Comparison of ENCODE assay signal across 12 mouse cellular contexts in genomic region chr3:137998491-137999223, GRCm38 (mm10). TPM values are rescaled to one million over a fixed set of nuclear protein-coding genes. Genes with fewer than 3 reads are reported as not detected.
A peak's percentile ranks its signal among the peaks of the same experiment; 100 is the strongest.
DNase-seq lines count a peak whose midpoint lies in the region; ATAC-seq and TF ChIP-seq lines count a peak whose summit lies in the region.
"Had no signal": no experiment of that assay in that cellular context is flagged by ENCODE, and none has a peak within 500 bp of the region (broad histone marks: within the 10 kb centered on the region; RNA-seq: fewer than 3 reads in every experiment).

No protein-coding gene starts in this region.

- intact Hi-C loops in heart, postnatal 25 days (cut with DNase I), result no loop called here

- H3K4me1 ChIP-seq in heart, postnatal 0 days (ENCODE audit: control insufficient read depth, insufficient read depth), result peaks cover 23% of the 10 kb centered on the region
- H3K4me1 ChIP-seq in stomach, embryonic 16.5 days (ENCODE audit: control insufficient read depth, insufficient read depth, low read length), result peaks cover 4% of the 10 kb centered on the region; the same call in 1 of the 2 replicates
- 0 out of 2 replicates have a peak, but pooled peaks cover 2% of the 10 kb centered on the region for H3K4me1 ChIP-seq in stomach, postnatal 0 days (replicated peaks; ENCODE audit: control insufficient read depth, insufficient read depth)

- peak; percentile 8 for DNase-seq in adrenal gland, adult 2 months
- DNase-seq in adrenal gland, postnatal 4 days (ENCODE audit: low spot score in 2 of 2), result no peak
- peak; percentile 48 for DNase-seq in heart, postnatal 0 days (ENCODE audit: low spot score)
- no peak for DNase-seq in heart, postnatal 25 days (ENCODE audit: low spot score)
- DNase-seq in stomach, postnatal 0 days (ENCODE audit: low spot score), result no peak
- DNase-seq in naive thymus-derived CD4-positive, alpha-beta T cell, adult 2 months (ENCODE audit: low read depth), result peak; percentile 41
- no peak for DNase-seq in cerebellum, postnatal 10 days
- DNase-seq: cerebellum, adult 8-10 months; liver, embryonic 13.5 days had no signal

- no peaks in the 10 kb centered on the region for H3K9me3 ChIP-seq in heart, postnatal 0 days (replicated peaks; ENCODE audit: control insufficient read depth, low read length)
- H3K9me3 ChIP-seq in stomach, embryonic 16.5 days (replicated peaks; ENCODE audit: control insufficient read depth, low read length), result no peaks in the 10 kb centered on the region
- no peaks in the 10 kb centered on the region for H3K9me3 ChIP-seq in stomach, postnatal 0 days (ENCODE audit: control insufficient read depth, low read length)
- H3K9me3 ChIP-seq: hindbrain, embryonic 10.5 days; liver, embryonic 13.5 days had no signal

- TF ChIP-seq CTCF in heart, postnatal 0 days (IDR thresholded peaks at IDR 0.05; ENCODE audit: low read depth), result no peak
- TF ChIP-seq CTCF in stomach, postnatal 0 days (IDR thresholded peaks at IDR 0.05; ENCODE audit: low read depth), result no peak

- no peak overlapping the region; the same call in 1 of the 2 replicates for H3K9ac ChIP-seq in heart, postnatal 0 days (replicated peaks; ENCODE audit: low read depth, low read length)
- no peak overlapping the region for H3K9ac ChIP-seq in stomach, embryonic 16.5 days (ENCODE audit: low read length)
- no peak overlapping the region for H3K9ac ChIP-seq in stomach, postnatal 0 days (ENCODE audit: low read length)
- H3K9ac ChIP-seq: liver, embryonic 13.5 days had no signal

- H3K27ac ChIP-seq in heart, postnatal 0 days (ENCODE audit: low read depth), result peak overlapping the region; percentile 52
- peak overlapping the region; percentile 12; the same call in 1 of the 2 replicates for H3K27ac ChIP-seq in stomach, embryonic 16.5 days (ENCODE audit: low read length)
- H3K27ac ChIP-seq in stomach, postnatal 0 days (replicated peaks), result no peak overlapping the region
- H3K27ac ChIP-seq: hindbrain, embryonic 10.5 days; liver, embryonic 13.5 days had no signal

- no peak for TF ChIP-seq EP300 in heart, postnatal 0 days (IDR thresholded peaks at IDR 0.05; ENCODE audit: low read depth)
- TF ChIP-seq EP300 in stomach, postnatal 0 days (optimal IDR thresholded peaks at IDR 0.05), result no peak

- H3K27me3 ChIP-seq in heart, postnatal 0 days (ENCODE audit: control insufficient read depth, insufficient read depth, low read length), result no peaks in the 10 kb centered on the region
- no peaks in the 10 kb centered on the region for H3K27me3 ChIP-seq in stomach, embryonic 16.5 days (ENCODE audit: control insufficient read depth, insufficient read depth, low read length)
- H3K27me3 ChIP-seq in stomach, postnatal 0 days (ENCODE audit: control insufficient read depth, insufficient read depth, low read length), result no peaks in the 10 kb centered on the region
- H3K27me3 ChIP-seq: liver, embryonic 13.5 days; Patski had no signal

- no peaks in the 10 kb centered on the region for H3K36me3 ChIP-seq in heart, postnatal 0 days (replicated peaks; ENCODE audit: control insufficient read depth, insufficient read depth, low read length)
- no peaks in the 10 kb centered on the region for H3K36me3 ChIP-seq in stomach, embryonic 16.5 days (ENCODE audit: control insufficient read depth, insufficient read depth, low read length)
- H3K36me3 ChIP-seq in stomach, postnatal 0 days (ENCODE audit: control insufficient read depth, insufficient read depth, low read length), result no peaks in the 10 kb centered on the region
- H3K36me3 ChIP-seq: hindbrain, embryonic 10.5 days; liver, embryonic 13.5 days had no signal

- no peak overlapping the region for H3K4me3 ChIP-seq in heart, postnatal 0 days (ENCODE audit: low read depth, low read length)
- H3K4me3 ChIP-seq in stomach, embryonic 16.5 days (replicated peaks; ENCODE audit: low read length), result no peak overlapping the region
- no peak overlapping the region for H3K4me3 ChIP-seq in stomach, postnatal 0 days (ENCODE audit: low read depth, low read length)
- H3K4me3 ChIP-seq: hindbrain, embryonic 10.5 days; liver, embryonic 13.5 days had no signal

- no peak for ATAC-seq in heart, postnatal 0 days (ENCODE audit: insufficient read depth, low read depth)
- no peak for ATAC-seq in stomach, embryonic 16.5 days (ENCODE audit: insufficient read depth, low FRiP score)
- no peak for ATAC-seq in stomach, postnatal 0 days (ENCODE audit: low FRiP score, low TSS enrichment)
- ATAC-seq: Patski had no signal

- 51% methylated on average over 14 of the region's 14 CpGs for WGBS in heart, postnatal 0 days
- WGBS in stomach, embryonic 16.5 days, result 60% methylated on average over 14 of the region's 14 CpGs
- whole genome bisulfite sequencing in stomach, postnatal 0 days, result 55% methylated on average over 14 of the region's 14 CpGs

- peak overlapping the region; percentile 12; the same call in 1 of the 2 replicates for H3K4me2 ChIP-seq in heart, postnatal 0 days (ENCODE audit: low read depth, low read length)
- no peak overlapping the region for H3K4me2 ChIP-seq in stomach, embryonic 16.5 days (ENCODE audit: low read depth, low read length)
- no peak overlapping the region for H3K4me2 ChIP-seq in stomach, postnatal 0 days (replicated peaks; ENCODE audit: low read depth)
- H3K4me2 ChIP-seq: liver, embryonic 13.5 days had no signal

RNA-seq across cellular contexts. Expression of gene Dapp1, which starts 17.3 kb away (rescaled TPM):
- total RNA-seq in adrenal gland, adult 2 months (2021), result 1 to 10 TPM; 3.8 to 4.7 TPM
- polyA plus RNA-seq in adrenal gland, adult 2 months (2012; rRNA removed), result 1.8 and 2.6 TPM in 2 replicates
- 10 to 100 TPM; 11.6 to 13.8 TPM for total RNA-seq in adrenal gland, postnatal 4 days (2021)
- 11.8 and 16.1 TPM in 2 replicates for total RNA-seq in heart, postnatal 0 days (2014; rRNA removed; ENCODE audit: low replicate concordance)
- 11.1 and 11.8 TPM in 2 replicates for polyA plus RNA-seq in heart, postnatal 0 days (2015; fragmentation: Nextera tagmentation; extraction: Ambion mirVana)
- total RNA-seq in heart, postnatal 25 days (2021), result 1 to 10 TPM; 4.1 to 5.3 TPM
- polyA plus RNA-seq in stomach, embryonic 16.5 days (2015; fragmentation: Nextera tagmentation; extraction: Ambion mirVana), result 17.3 and 18.0 TPM in 2 replicates
- polyA plus RNA-seq in stomach, postnatal 0 days (2015; fragmentation: Nextera tagmentation; extraction: Ambion mirVana), result 24.0 and 26.8 TPM in 2 replicates

Comparison
In these comparisons a context has a peak if more than half of its experiments do, and no peak if none do; other contexts are left out.
1. DNase-seq: peak in adrenal gland, adult 2 months (single experiment), heart, postnatal 0 days (single experiment) and naive thymus-derived CD4-positive, alpha-beta T cell, adult 2 months (single experiment); none in adrenal gland, postnatal 4 days (0 of 2), heart, postnatal 25 days (single experiment), stomach, postnatal 0 days (single experiment) and cerebellum, postnatal 10 days (0 of 2).